Mouse (Mus musculus) intestine, embryonic 16.5 days (tissue): ENCODE measurements around the gene Wwtr1. TPM values are rescaled to one million over a fixed set of nuclear protein-coding genes. Genes with fewer than 3 reads are reported as not detected.
A peak's percentile ranks its signal among the peaks of the same experiment; 100 is the strongest.

ENCODE experiments used
- ATAC-seq: fragments of 200-750 bp; cut with Nextera tagmentation; 2 replicates; pipeline ENCODE4 v1.8.0; 2017; ENCODE audit warnings: moderate TSS enrichment, moderate library complexity
- H3K27ac ChIP-seq: fragments of 300-500 bp; sonication (generic); 2 replicates; pipeline ENCODE4 v1.5.1; 2014; ENCODE audit warnings: mild to moderate bottlenecking, low read length
- H3K27me3 ChIP-seq: fragments of 300-500 bp; sonication (generic); replicated peaks from 2 replicates; pipeline ENCODE4 v1.6.1; 2014; ENCODE audit warnings: low read length, control low read depth, mixed read lengths; ENCODE audit not compliant: control insufficient read depth, insufficient read depth
- H3K36me3 ChIP-seq: fragments of 300-500 bp; sonication (generic); 2 replicates; pipeline ENCODE4 v1.6.1; 2014; ENCODE audit warnings: low read length, control low read depth; ENCODE audit not compliant: control insufficient read depth, insufficient read depth
- H3K4me1 ChIP-seq: fragments of 300-500 bp; sonication (generic); 2 replicates; pipeline ENCODE4 v1.6.1; 2014; ENCODE audit warnings: low read length, control low read depth, mixed read lengths; ENCODE audit not compliant: control insufficient read depth, insufficient read depth
- H3K4me2 ChIP-seq: fragments of 300-500 bp; sonication (generic); 2 replicates; pipeline ENCODE4 v1.6.1; 2014; ENCODE audit warnings: low read depth, low read length, control low read depth
- H3K4me3 ChIP-seq: fragments of 300-500 bp; sonication (generic); 2 replicates; pipeline ENCODE4 v1.5.1; 2014; ENCODE audit warnings: mild to moderate bottlenecking, low read length
- H3K9ac ChIP-seq: fragments of 300-500 bp; sonication (generic); 2 replicates; pipeline ENCODE4 v1.6.1; 2014; ENCODE audit warnings: low read depth, low read length
- H3K9me3 ChIP-seq: fragments of 300-500 bp; sonication (generic); 2 replicates; pipeline ENCODE4 v1.6.1; 2016; ENCODE audit warnings: low read length, control low read depth; ENCODE audit not compliant: control insufficient read depth
- WGBS: fragments of 180-500 bp; shearing (Covaris S2); extraction: QIAGEN DNeasy Blood & Tissue Kit; methylation state at CpG from one replicate; pipeline ENCODE4 v1.1.7; 2014; 5-methylcytosine and 5-hydroxymethylcytosine counted together
- polyA plus RNA-seq: library from polyadenylated mRNA; unstranded; fragments of >200 nt; fragmentation: Nextera tagmentation; extraction: Ambion mirVana; gene quantifications from 2 replicates; pipeline ENCODE4 v1.2.1, GENCODE M21; 2015

The Wwtr1 gene
- polyA plus RNA-seq, 1 experiment from 2014 or later: 13.5 TPM

DNA sequence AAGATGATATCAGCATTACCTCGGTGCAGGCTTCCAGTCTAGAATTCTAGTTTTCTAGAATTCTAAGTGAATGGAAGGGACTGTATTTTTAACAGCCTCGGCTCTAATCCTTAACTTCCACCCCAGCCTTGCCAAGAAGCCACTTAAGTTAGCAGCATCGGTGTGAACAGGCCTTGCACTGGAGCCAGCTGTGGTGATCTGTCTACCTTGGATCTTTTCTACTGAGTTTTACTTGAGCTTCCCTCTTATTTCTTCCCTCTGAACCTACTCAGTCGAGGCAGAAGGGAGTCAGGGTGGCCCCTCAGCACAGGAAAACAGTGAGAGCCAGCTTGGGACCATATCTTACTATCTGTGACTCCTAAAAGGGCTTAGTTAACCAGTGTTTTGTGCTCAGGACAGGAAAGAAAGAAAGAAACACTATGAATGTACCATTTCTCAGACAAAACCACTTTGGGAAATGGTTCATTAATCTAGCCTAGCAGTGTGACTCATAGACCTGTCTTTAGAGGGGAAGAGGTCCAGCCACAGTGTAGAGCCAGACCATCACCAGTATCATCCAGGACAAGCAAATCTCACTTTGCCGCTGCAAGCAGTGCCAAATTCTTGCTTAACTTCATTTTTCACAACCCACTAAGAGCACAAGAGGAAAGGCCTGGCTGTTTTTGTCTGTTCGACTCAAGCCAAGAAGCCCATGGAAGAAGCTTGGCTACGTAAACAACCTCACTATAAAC lies 65.6 kb downstream of the Wwtr1 start:
- Histone ChIP-seq H3K4me1 (peaks cover 16% of the 10 kb centered on the region), H3K36me3 (no peaks in the 10 kb centered on the region), H3K9ac (no peak overlapping the region), H3K27ac (peak overlapping the region; percentile 26; the same call in 1 of the 2 replicates), H3K4me3 (no peak overlapping the region), H3K27me3 (no peaks in the 10 kb centered on the region), H3K4me2 (no peak overlapping the region), H3K9me3 (no peaks in the 10 kb centered on the region)
- 58% methylated on average over 7 of the region's 7 CpGs for WGBS
- peak; percentile 62; the same call in 1 of the 2 replicates for ATAC-seq

DNA sequence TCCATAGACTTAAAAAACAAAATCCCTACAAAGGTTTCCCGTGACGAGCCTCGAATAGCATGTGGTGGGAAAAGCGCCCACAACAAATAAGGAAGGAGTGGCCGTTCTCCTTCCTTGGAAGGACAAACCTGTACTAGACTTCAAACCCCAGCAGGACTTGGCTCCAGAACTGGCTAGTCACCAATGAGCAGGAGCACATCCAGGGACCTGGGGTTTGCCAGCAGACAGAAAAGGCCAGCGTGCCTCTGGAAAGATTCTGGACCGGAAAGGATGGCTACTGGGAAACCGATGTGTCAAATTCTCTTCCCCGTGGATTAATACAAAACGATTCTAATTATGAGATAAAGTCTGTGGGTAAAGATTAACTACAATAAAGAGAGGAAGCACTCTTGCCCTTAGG lies 69.7 kb downstream of the Wwtr1 start:
- Histone ChIP-seq H3K9ac (no peak overlapping the region), H3K4me1 (peaks cover 6% of the 10 kb centered on the region; the same call in 1 of the 2 replicates), H3K27ac (no peak overlapping the region), H3K9me3 (no peaks in the 10 kb centered on the region), H3K4me2 (no peak overlapping the region), H3K27me3 (no peaks in the 10 kb centered on the region), H3K36me3 (no peaks in the 10 kb centered on the region), H3K4me3 (no peak overlapping the region)
- ATAC-seq: no peak
- WGBS: 85% methylated on average over 10 of the region's 10 CpGs

DNA sequence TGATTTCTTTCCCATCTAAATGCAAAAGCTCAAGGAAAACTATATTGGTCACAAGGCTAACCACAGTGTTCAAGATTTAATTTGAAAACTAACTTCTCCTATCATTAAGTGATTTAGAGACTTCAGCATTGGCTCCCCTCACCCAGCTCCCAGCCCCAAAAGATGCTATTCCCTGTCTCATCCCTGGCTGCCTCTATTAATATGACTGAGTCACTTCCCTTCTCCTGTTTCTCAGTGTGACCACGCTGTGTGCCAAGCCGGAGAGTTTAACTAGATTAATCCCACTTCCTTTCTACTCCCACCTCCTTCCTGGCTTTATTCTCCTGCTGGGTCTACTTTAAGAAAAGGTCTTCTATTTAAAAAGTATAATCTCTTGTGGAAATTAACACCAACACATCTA lies 71.0 kb downstream of the Wwtr1 start:
- H3K36me3 ChIP-seq: 0 out of 2 replicates have a peak, but pooled peaks cover 3% of the 10 kb centered on the region
- no peaks in the 10 kb centered on the region for H3K27me3 ChIP-seq
- no peak overlapping the region for H3K4me2 ChIP-seq
- H3K4me1 ChIP-seq: 0 out of 2 replicates have a peak, but pooled peaks cover 2% of the 10 kb centered on the region
- no peaks in the 10 kb centered on the region for H3K9me3 ChIP-seq
- no peak overlapping the region for H3K9ac ChIP-seq
- H3K27ac ChIP-seq: no peak overlapping the region
- no peak overlapping the region for H3K4me3 ChIP-seq
- 64% methylated on average over 2 of the region's 2 CpGs for WGBS
- no peak for ATAC-seq

DNA sequence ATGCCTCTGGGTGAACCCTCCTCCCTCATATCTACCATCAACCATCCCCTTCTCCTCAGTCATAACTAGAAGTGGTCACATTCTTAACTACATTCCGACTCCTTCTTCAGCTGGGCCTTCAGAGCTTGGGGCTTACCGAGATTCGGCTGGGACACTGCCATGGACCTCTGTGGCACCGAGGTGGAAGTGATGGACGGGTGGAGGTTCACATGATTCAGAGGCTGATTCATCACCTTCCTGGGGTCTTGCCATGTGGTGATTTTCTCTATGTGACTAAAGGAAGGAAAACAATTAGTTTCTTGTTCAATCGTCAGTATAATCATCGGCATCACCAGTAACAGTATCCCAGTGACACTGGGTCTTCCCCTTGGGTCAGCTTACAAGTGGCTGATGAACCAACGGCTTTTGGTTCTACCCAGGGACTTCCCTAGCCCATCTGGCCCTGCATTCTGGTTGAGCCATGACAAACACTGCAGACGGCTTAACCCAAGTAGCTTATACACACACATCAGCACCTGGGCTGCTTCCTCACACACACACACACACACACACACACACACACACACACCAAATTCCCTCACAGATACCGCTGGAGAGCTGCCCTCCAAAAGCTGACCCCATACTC lies 74.0 kb downstream of the Wwtr1 start:
- ATAC-seq: no peak
- WGBS: 83% methylated on average over 10 of the region's 10 CpGs

GRCm38 (mm10) chr3:57500846-57501245 lies 74.9 kb downstream of the Wwtr1 start:
- Histone ChIP-seq H3K27ac (no peak overlapping the region), H3K9me3 (no peaks in the 10 kb centered on the region), H3K27me3 (no peaks in the 10 kb centered on the region), H3K36me3 (0 out of 2 replicates have a peak, but pooled peaks cover 3% of the 10 kb centered on the region), H3K4me1 (0 out of 2 replicates have a peak, but pooled peaks cover 2% of the 10 kb centered on the region), H3K9ac (no peak overlapping the region), H3K4me2 (no peak overlapping the region), H3K4me3 (no peak overlapping the region)
- ATAC-seq: no peak
- 95% methylated on average over 9 of the region's 9 CpGs for WGBS

More for the DNA sequence above, 74.0 kb downstream of the Wwtr1 start:
- Histone ChIP-seq H3K4me1 (0 out of 2 replicates have a peak, but pooled peaks cover 2% of the 10 kb centered on the region), H3K36me3 (0 out of 2 replicates have a peak, but pooled peaks cover 3% of the 10 kb centered on the region), H3K27ac (no peak overlapping the region), H3K4me2 (no peak overlapping the region), H3K4me3 (no peak overlapping the region), H3K9ac (no peak overlapping the region), H3K27me3 (no peaks in the 10 kb centered on the region), H3K9me3 (no peaks in the 10 kb centered on the region)

GRCm38 (mm10) chr3:57497791-57498190 lies 77.9 kb downstream of the Wwtr1 start:
- H3K9ac ChIP-seq: no peak overlapping the region
- 0 out of 2 replicates have a peak, but pooled peaks cover 3% of the 10 kb centered on the region for H3K36me3 ChIP-seq
- WGBS: 78% methylated on average over 1 of the region's 1 CpGs
- ATAC-seq: no peak
- H3K4me3 ChIP-seq: no peak overlapping the region
- H3K4me1 ChIP-seq: peaks cover 9% of the 10 kb centered on the region
- H3K4me2 ChIP-seq: no peak overlapping the region
- no peak overlapping the region for H3K27ac ChIP-seq
- no peaks in the 10 kb centered on the region for H3K9me3 ChIP-seq
- H3K27me3 ChIP-seq: no peaks in the 10 kb centered on the region

DNA sequence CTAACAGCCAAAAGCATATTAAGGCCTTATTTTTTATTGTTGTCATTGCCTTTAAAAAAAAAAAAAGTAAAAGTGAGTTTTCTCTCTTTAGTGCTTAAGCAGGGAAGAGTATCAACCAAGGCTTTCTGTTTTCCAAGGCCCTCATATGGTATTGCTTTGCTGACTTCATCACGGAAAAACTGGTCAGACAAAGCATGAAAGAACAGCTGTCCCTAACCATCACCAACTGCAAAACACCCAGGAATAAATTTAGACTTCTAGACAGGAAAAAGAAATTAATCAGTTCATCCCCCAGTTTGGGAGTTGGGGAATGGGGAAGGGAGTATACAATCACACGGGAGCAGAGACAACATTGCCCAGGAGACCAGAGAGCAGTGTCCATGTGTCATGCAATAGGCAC lies 79.3 kb downstream of the Wwtr1 start:
- ATAC-seq: no peak
- 52% methylated on average over 2 of the region's 2 CpGs for WGBS
- Histone ChIP-seq H3K4me1 (peaks cover 9% of the 10 kb centered on the region), H3K4me3 (no peak overlapping the region), H3K4me2 (no peak overlapping the region), H3K27ac (no peak overlapping the region), H3K27me3 (no peaks in the 10 kb centered on the region), H3K9ac (no peak overlapping the region), H3K36me3 (0 out of 2 replicates have a peak, but pooled peaks cover 3% of the 10 kb centered on the region), H3K9me3 (no peaks in the 10 kb centered on the region)

- no peak overlapping the region for H3K4me2 ChIP-seq
- 37% methylated on average over 8 of the region's 8 CpGs for WGBS
- ATAC-seq: peak; percentile 87
These were observed 88.1 kb downstream of the Wwtr1 start for GRCm38 (mm10) chr3:57487455-57488153.

GRCm38 (mm10) chr3:57486068-57486467 lies 89.6 kb downstream of the Wwtr1 start:
- WGBS: 80% methylated on average over 4 of the region's 4 CpGs
- H3K4me3 ChIP-seq: no peak overlapping the region
- ATAC-seq: no peak
- H3K27me3 ChIP-seq: no peaks in the 10 kb centered on the region
- peaks cover 6% of the 10 kb centered on the region; the same call in 1 of the 2 replicates for H3K4me1 ChIP-seq
- no peak overlapping the region for H3K4me2 ChIP-seq
- no peaks in the 10 kb centered on the region for H3K9me3 ChIP-seq
- no peak overlapping the region for H3K9ac ChIP-seq
- no peak overlapping the region for H3K27ac ChIP-seq
- no peaks in the 10 kb centered on the region for H3K36me3 ChIP-seq

More at GRCm38 (mm10) chr3:57487455-57488153, 88.1 kb downstream of the Wwtr1 start:
- no peaks in the 10 kb centered on the region for H3K36me3 ChIP-seq
- H3K9me3 ChIP-seq: no peaks in the 10 kb centered on the region
- H3K27ac ChIP-seq: peak overlapping the region; percentile 78
- no peaks in the 10 kb centered on the region for H3K27me3 ChIP-seq
- no peak overlapping the region for H3K4me3 ChIP-seq
- H3K9ac ChIP-seq: no peak overlapping the region
- H3K4me1 ChIP-seq: peaks cover 6% of the 10 kb centered on the region; the same call in 1 of the 2 replicates
